ENCODE assay signal across 8 mouse cellular contexts in genomic region chr1:87626344-87626743, GRCm38 (mm10). TPM values are rescaled to one million over a fixed set of nuclear protein-coding genes. Genes with fewer than 3 reads are reported as not detected.
DNase-seq lines count a peak whose midpoint lies in the region; ATAC-seq lines count a peak whose summit lies in the region.

No protein-coding gene starts in this region.

- no peaks in the 10 kb centered on the region for H3K36me3 ChIP-seq in heart, embryonic 10.5 days
- H3K36me3 ChIP-seq in midbrain, embryonic 10.5 days, result no peaks in the 10 kb centered on the region
- no peaks in the 10 kb centered on the region for H3K36me3 ChIP-seq in midbrain, embryonic 13.5 days
- no peaks in the 10 kb centered on the region for H3K36me3 ChIP-seq in hindbrain, embryonic 12.5 days

- H3K27me3 ChIP-seq in heart, embryonic 10.5 days (ENCODE audit: insufficient read depth, poor library complexity, severe bottlenecking), result no peaks in the 10 kb centered on the region
- H3K27me3 ChIP-seq in midbrain, embryonic 10.5 days (ENCODE audit: low read depth, poor library complexity, severe bottlenecking), result no peaks in the 10 kb centered on the region
- H3K27me3 ChIP-seq in midbrain, embryonic 13.5 days, result no peaks in the 10 kb centered on the region
- no peaks in the 10 kb centered on the region for H3K27me3 ChIP-seq in hindbrain, embryonic 12.5 days

- peak overlapping the region; percentile 17; the same call in 1 of the 2 replicates for H3K27ac ChIP-seq in heart, embryonic 10.5 days
- H3K27ac ChIP-seq in midbrain, embryonic 10.5 days (replicated peaks), result no peak overlapping the region
- H3K27ac ChIP-seq in midbrain, embryonic 13.5 days, result no peak overlapping the region
- H3K27ac ChIP-seq in hindbrain, embryonic 12.5 days, result no peak overlapping the region

- H3K9me3 ChIP-seq in heart, embryonic 10.5 days, result no peaks in the 10 kb centered on the region
- no peaks in the 10 kb centered on the region for H3K9me3 ChIP-seq in midbrain, embryonic 10.5 days (replicated peaks)
- H3K9me3 ChIP-seq in midbrain, embryonic 13.5 days, result no peaks in the 10 kb centered on the region
- H3K9me3 ChIP-seq in hindbrain, embryonic 12.5 days (replicated peaks), result no peaks in the 10 kb centered on the region

- DNase-seq in frontal cortex, postnatal 36 days (ENCODE audit: low spot score in 2 of 2), result no peak
- DNase-seq in heart, embryonic 10.5 days (ENCODE audit: low spot score), result peak; percentile 81
- peak; percentile 65 for DNase-seq in liver
- DNase-seq in skeletal muscle tissue, adult 2 months (ENCODE audit: low read depth, low spot score), result peak; percentile 64
- no peak for DNase-seq in midbrain, embryonic 10.5 days (ENCODE audit: low spot score)

- WGBS in heart, embryonic 10.5 days, result 32% methylated on average over 2 of the region's 2 CpGs
- WGBS in midbrain, embryonic 10.5 days, result 62% methylated on average over 2 of the region's 2 CpGs
- 62% methylated on average over 2 of the region's 2 CpGs for WGBS in midbrain, embryonic 13.5 days
- 63% methylated on average over 2 of the region's 2 CpGs for WGBS in hindbrain, embryonic 12.5 days

- H3K9ac ChIP-seq in midbrain, embryonic 13.5 days (replicated peaks), result no peak overlapping the region
- no peak overlapping the region for H3K9ac ChIP-seq in hindbrain, embryonic 12.5 days

- H3K4me1 ChIP-seq in heart, embryonic 10.5 days, result peaks cover 27% of the 10 kb centered on the region
- H3K4me1 ChIP-seq in midbrain, embryonic 10.5 days, result no peaks in the 10 kb centered on the region
- H3K4me1 ChIP-seq in midbrain, embryonic 13.5 days (replicated peaks), result no peaks in the 10 kb centered on the region
- H3K4me1 ChIP-seq in hindbrain, embryonic 12.5 days, result no peaks in the 10 kb centered on the region; the same call in 1 of the 2 replicates

- 0 out of 2 replicates have a peak, but pooled peaks have one; percentile 13 for ATAC-seq in frontal cortex, adult (ENCODE audit: low TSS enrichment)
- no peak for ATAC-seq in midbrain, embryonic 13.5 days
- ATAC-seq in hindbrain, embryonic 12.5 days (ENCODE audit: low FRiP score), result no peak

- no peak overlapping the region for H3K4me3 ChIP-seq in heart, embryonic 10.5 days
- no peak overlapping the region for H3K4me3 ChIP-seq in midbrain, embryonic 10.5 days
- H3K4me3 ChIP-seq in midbrain, embryonic 13.5 days (replicated peaks), result no peak overlapping the region
- H3K4me3 ChIP-seq in hindbrain, embryonic 12.5 days, result no peak overlapping the region

- no peak overlapping the region for H3K4me2 ChIP-seq in midbrain, embryonic 13.5 days (replicated peaks)
- H3K4me2 ChIP-seq in hindbrain, embryonic 12.5 days (replicated peaks), result no peak overlapping the region

RNA-seq across cellular contexts. Expression of gene Inpp5d, which starts 6.2 kb away (rescaled TPM):
- 5.1 and 6.0 TPM in 2 replicates for polyA plus RNA-seq in heart, embryonic 10.5 days (2016; fragmentation: Nextera tagmentation; extraction: Ambion mirVana)
- polyA plus RNA-seq in midbrain, embryonic 10.5 days (2016; fragmentation: Nextera tagmentation; extraction: Ambion mirVana), result 3.3 and 3.6 TPM in 2 replicates
- 1.9 and 2.5 TPM in 2 replicates for polyA plus RNA-seq in midbrain, embryonic 13.5 days (2015; fragmentation: Nextera tagmentation; extraction: Ambion mirVana)
- polyA plus RNA-seq in hindbrain, embryonic 12.5 days (2016; fragmentation: Nextera tagmentation; extraction: Ambion mirVana), result 4.9 and 5.5 TPM in 2 replicates

RNA-seq across cellular contexts. Expression of gene Ngef, which starts 52.7 kb away (rescaled TPM):
- 0.20 and 0.88 TPM in 2 replicates for polyA plus RNA-seq in heart, embryonic 10.5 days (2016; fragmentation: Nextera tagmentation; extraction: Ambion mirVana)
- 5.2 and 7.4 TPM in 2 replicates for polyA plus RNA-seq in midbrain, embryonic 10.5 days (2016; fragmentation: Nextera tagmentation; extraction: Ambion mirVana)
- 6.8 and 9.6 TPM in 2 replicates for polyA plus RNA-seq in midbrain, embryonic 13.5 days (2015; fragmentation: Nextera tagmentation; extraction: Ambion mirVana)
- polyA plus RNA-seq in hindbrain, embryonic 12.5 days (2016; fragmentation: Nextera tagmentation; extraction: Ambion mirVana), result 4.8 and 5.9 TPM in 2 replicates

Comparison
In these comparisons a context has a peak if more than half of its experiments do, and no peak if none do; other contexts are left out.
1. DNase-seq: peak in heart, embryonic 10.5 days (single experiment), liver (single experiment) and skeletal muscle tissue, adult 2 months (single experiment); none in frontal cortex, postnatal 36 days (0 of 2) and midbrain, embryonic 10.5 days (single experiment).